ENCODE assay signal across 1 mouse cellular context in the genomic region with DNA sequence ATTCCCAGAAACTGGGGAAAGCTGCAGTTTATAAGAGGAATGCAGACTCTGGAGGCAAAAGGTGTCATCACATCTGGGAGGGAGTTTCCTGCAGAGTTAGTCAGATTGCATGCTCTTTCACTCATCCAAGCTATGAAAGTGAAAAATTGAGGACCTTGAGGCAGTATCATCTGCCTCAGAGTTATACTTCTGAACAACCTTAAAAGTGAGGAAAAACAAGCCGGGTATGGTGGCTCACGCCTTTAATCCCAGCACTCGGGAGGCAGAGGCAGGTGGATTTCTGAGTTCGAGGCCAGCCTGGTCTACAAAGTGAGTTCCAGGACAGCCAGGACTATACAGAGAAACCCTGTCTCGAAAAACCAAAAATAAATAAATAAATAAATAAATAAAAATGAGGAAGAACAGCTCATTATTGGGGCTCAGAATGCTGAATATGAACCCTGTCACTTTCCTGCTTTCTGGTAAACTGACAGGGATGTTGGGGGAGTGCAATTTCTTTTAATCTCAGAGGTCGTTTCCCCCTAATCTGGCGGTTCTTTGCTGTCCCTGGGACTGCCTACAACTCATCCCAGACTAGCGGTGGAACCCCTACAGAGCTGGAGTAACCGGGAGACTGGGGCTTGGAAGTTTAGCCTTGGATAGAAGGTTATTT.
TF ChIP-seq lines count a peak whose summit lies in the region.

No protein-coding gene starts in this region.

TF ChIP-seq in MEL, 35 proteins besides CTCF, POLR2A, EP300 and RAD21:
- TF ChIP-seq TBP (IDR thresholded peaks at IDR 0.05; ENCODE audit: low read depth, low read length) (peak; percentile 88), MXI1 (IDR thresholded peaks at IDR 0.05; ENCODE audit: low read depth, low read length) (no peak)
TF ChIP-seq in MEL: peak in this region for 1.
